8 mouse cellular contexts compared by ENCODE assay signal in the genomic region with DNA sequence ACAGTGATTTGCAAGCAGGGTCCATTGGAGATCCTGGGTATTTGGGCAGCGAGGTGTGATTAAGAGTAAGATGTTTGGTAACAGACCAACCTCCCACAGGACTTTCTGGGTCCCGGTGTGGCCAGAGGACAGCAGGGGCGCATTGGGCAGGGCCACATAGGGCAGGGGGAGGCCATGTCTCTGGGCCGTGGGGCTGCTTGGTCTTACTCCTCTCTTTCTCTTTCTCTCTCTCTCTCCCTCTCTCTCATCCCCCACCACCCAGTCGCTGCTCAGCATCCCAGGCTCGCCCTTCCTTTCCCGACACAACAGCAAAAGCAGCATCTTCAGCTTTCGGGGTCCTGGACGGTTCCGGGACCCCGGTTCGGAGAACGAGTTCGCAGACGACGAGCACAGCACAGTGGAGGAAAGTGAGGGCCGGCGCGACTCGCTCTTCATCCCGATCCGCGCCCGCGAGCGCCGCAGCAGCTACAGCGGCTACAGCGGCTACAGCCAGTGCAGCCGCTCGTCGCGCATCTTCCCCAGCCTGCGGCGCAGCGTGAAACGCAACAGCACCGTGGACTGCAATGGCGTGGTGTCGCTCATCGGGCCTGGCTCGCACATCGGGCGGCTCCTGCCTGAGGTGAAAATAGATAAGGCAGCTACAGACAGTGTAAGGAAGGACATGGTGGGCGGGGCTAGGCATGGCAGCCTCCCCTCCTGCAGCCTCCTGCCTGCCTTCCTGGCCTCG.
DNase-seq lines count a peak whose midpoint lies in the region; ATAC-seq lines count a peak whose summit lies in the region.

No protein-coding gene starts in this region.

- peak overlapping the region; percentile 83 for H3K27ac ChIP-seq in forebrain, embryonic 10.5 days
- peak overlapping the region; percentile 75 for H3K27ac ChIP-seq in hindbrain, embryonic 15.5 days (replicated peaks)
- H3K27ac ChIP-seq in midbrain, embryonic 16.5 days (ENCODE audit: low read length), result peak overlapping the region; percentile 63

- no peaks in the 10 kb centered on the region for H3K36me3 ChIP-seq in forebrain, embryonic 10.5 days (replicated peaks)
- H3K36me3 ChIP-seq in hindbrain, embryonic 15.5 days, result peaks cover 20% of the 10 kb centered on the region
- no peaks in the 10 kb centered on the region for H3K36me3 ChIP-seq in midbrain, embryonic 16.5 days (ENCODE audit: control insufficient read depth, insufficient read depth, low read length)

- H3K4me1 ChIP-seq in forebrain, embryonic 10.5 days, result peaks cover 22% of the 10 kb centered on the region
- peaks cover 15% of the 10 kb centered on the region for H3K4me1 ChIP-seq in hindbrain, embryonic 15.5 days (replicated peaks)
- peaks cover 10% of the 10 kb centered on the region for H3K4me1 ChIP-seq in midbrain, embryonic 16.5 days (ENCODE audit: control insufficient read depth, insufficient read depth, low read length)

- DNase-seq in kidney, adult 18-20 months, result peak; percentile 43
- no peak for DNase-seq in kidney, adult 9 months
- peak; percentile 42 to 45 for DNase-seq in adrenal gland, adult 18-20 months (ENCODE audit: low spot score in 2 of 2)
- DNase-seq in forebrain, embryonic 10.5 days (ENCODE audit: extremely low spot score, low spot score), result peak; percentile 72
- peak; percentile 39 for DNase-seq in liver
- DNase-seq in testis, postnatal 10 days (ENCODE audit: low spot score), result peak; percentile 65

- no peaks in the 10 kb centered on the region for H3K9me3 ChIP-seq in forebrain, embryonic 10.5 days
- H3K9me3 ChIP-seq in hindbrain, embryonic 15.5 days, result no peaks in the 10 kb centered on the region
- no peaks in the 10 kb centered on the region for H3K9me3 ChIP-seq in midbrain, embryonic 16.5 days (replicated peaks; ENCODE audit: control insufficient read depth, low read length, poor library complexity, severe bottlenecking)

- H3K27me3 ChIP-seq in forebrain, embryonic 10.5 days (ENCODE audit: poor library complexity, severe bottlenecking), result peaks cover 29% of the 10 kb centered on the region
- H3K27me3 ChIP-seq in hindbrain, embryonic 15.5 days, result no peaks in the 10 kb centered on the region
- H3K27me3 ChIP-seq in midbrain, embryonic 16.5 days (ENCODE audit: control insufficient read depth, insufficient read depth, low read depth, low read length), result no peaks in the 10 kb centered on the region

- peak; percentile 93 for ATAC-seq in hindbrain, embryonic 15.5 days (ENCODE audit: low FRiP score, low read depth)
- peak; percentile 92 for ATAC-seq in midbrain, embryonic 16.5 days

- under 1% methylated on average over 46 of the region's 46 CpGs for WGBS in forebrain, embryonic 10.5 days
- WGBS in hindbrain, embryonic 15.5 days, result under 1% methylated on average over 45 of the region's 46 CpGs
- under 1% methylated on average over 45 of the region's 46 CpGs for WGBS in midbrain, embryonic 16.5 days

- H3K4me3 ChIP-seq in forebrain, embryonic 10.5 days, result peak overlapping the region; percentile 67
- peak overlapping the region; percentile 35 for H3K4me3 ChIP-seq in hindbrain, embryonic 15.5 days
- peak overlapping the region; percentile 40 for H3K4me3 ChIP-seq in midbrain, embryonic 16.5 days (ENCODE audit: low read depth, low read length)

- H3K4me2 ChIP-seq in hindbrain, embryonic 15.5 days, result peak overlapping the region; percentile 60
- peak overlapping the region; percentile 81 for H3K4me2 ChIP-seq in midbrain, embryonic 16.5 days (ENCODE audit: low read length)

- H3K9ac ChIP-seq in hindbrain, embryonic 15.5 days, result peak overlapping the region; percentile 48
- H3K9ac ChIP-seq in midbrain, embryonic 16.5 days (ENCODE audit: low read depth, low read length), result peak overlapping the region; percentile 63
